Mouse (Mus musculus) A20 (cell line): Measurements from ENCODE around the gene Ubxn4.
"Not testable (repeated sequence)": the region's sequence is repeated elsewhere in the genome, so short reads cannot be mapped to it uniquely, and the experiment has no call there.

Experiments
- DNase-seq: peaks from one replicate; pipeline ENCODE4 v3.0.0-alpha.2; 2011; ENCODE audit warnings: low read depth, low spot score

The Ubxn4 gene

DNA sequence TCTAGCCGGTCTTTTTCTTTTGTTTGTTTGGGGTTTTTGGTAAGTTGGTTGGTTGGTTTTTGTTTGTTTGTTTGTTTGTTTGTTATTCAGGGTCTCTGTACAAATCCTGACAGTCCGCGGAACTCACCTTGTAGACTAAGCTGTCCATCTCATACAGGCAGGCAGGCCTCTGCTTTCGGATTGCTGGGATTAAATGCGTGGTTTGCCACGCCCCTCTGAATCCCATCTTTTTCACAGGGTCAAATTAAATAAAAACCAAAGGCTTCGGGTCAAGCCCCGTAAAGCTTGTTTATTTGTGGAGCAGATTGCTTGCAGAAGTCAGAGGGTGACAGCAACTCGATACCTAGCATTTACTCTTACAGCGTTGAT is at the start of gene Ubxn4:
Ubxn4 (plus strand) TSS at position 338 of the 369 bp plus-strand sequence.
- no peak for DNase-seq

DNA sequence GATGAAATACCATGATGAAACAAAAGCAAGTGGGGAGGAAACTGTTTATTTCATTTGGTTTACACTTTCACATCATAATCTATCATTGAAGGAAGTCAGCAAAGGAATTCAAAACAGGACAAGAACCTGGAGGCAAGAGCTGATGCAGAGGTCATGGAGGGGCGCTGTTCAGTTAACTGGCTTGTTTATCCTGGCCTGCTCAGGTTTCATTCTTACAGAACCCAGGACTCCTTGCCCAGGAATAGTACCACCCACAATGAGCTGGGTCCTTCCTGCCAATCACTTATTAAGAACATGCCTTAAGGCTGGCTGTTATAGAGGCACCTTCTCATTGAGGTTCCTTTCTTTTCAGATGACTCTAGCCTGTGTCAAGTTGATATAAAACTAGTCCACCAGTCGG is 49.8 kb upstream of the Ubxn4 start:
- no peak for DNase-seq

DNA sequence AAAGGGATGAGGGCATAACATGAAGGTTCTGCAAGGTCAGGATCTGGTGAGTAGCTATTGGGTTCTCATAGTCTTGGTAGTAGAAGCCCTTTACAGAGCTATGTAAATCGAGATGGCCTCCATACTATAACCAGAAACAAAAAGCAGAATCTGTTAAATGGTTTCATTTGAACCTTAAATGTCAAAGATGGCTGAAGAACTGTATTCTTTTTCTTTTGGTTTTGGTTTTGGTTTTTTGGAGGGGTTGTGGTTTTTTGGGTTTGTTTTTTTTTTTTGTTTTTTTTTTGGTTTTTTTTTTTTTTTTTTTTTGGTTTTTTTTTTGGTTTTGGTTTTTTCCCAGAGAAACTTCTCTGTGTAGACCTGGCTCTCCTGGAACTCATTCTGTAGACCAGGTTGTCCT is 46.4 kb upstream of the Ubxn4 start:
- no peak for DNase-seq

DNA sequence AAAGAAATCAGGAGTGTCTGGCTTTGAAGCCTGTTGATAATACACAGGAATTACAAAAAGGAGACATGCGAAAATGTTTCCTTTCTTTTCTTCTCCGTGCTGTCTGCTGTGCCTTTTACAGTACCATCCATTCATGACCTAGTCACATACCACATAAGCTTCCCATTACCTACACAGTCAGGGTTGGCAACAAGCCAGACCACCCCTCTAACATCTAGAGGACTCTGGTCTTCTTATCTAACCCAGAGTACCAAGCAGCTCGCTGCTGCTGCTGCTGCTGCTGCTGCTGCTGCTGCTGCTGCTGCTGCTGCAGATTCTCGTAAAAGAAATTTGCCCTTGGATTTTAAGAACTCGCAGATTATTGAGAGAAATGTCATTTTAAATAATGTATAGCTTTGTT is 30.5 kb upstream of the Ubxn4 start:
- no peak for DNase-seq

DNA sequence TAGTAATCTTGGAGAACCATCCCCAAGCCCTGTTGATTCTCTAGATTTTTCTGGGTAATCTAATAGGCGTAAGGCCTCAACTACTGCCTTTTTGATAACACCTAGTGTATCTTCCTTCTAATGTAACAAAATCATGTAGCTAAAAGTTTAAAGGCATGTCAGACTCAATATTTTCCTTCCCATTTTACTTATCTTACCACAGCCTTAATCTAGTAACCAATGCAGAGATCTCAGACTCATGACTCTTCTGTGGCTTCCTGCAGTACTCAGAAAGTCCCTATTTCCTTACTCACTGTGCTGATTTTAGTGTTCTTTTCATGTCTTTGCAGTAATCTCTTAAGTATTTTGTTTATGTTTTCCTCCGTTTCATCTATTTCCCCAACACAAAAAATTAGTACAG is 21.9 kb upstream of the Ubxn4 start:
- DNase-seq, result no peak

DNA sequence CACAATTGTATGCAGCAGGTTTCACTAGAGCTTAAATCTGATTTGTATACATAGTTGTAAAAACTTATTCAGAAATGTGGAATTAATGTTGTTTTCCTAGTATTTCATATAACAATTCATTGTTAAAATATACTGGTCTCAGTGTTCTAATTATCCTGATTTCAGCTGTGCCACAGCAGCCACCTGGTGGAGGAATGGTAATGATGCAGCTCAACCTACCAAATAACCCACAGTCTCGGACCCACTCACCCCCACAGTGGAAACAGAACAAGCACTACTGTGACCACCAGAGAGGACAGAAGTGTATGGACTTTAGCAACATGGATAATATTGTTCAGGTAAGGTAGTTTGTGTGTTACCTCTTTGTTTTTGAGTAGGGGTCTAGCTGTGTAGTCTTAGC is 20.5 kb upstream of the Ubxn4 start:
- DNase-seq, result no peak

DNA sequence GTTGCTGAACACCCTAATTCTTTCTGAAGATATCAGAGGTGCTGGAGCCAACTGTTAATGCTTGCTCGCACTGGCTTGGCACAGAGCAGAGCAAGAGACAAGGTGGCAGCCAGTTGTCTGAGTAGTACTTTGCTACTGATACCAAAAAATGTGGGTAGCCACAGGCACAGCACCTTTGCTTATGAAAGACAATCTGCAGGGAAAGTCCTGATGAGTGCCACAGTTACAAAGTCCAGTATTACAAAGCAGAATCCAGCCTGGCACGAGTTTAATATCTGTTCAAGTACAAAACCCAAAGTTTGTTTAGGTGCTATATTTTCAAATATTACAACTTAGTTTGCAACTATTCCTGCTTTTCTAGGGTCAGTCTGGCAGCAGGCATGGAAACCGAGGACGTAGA is 8.6 kb upstream of the Ubxn4 start:
- DNase-seq, result no peak

DNA sequence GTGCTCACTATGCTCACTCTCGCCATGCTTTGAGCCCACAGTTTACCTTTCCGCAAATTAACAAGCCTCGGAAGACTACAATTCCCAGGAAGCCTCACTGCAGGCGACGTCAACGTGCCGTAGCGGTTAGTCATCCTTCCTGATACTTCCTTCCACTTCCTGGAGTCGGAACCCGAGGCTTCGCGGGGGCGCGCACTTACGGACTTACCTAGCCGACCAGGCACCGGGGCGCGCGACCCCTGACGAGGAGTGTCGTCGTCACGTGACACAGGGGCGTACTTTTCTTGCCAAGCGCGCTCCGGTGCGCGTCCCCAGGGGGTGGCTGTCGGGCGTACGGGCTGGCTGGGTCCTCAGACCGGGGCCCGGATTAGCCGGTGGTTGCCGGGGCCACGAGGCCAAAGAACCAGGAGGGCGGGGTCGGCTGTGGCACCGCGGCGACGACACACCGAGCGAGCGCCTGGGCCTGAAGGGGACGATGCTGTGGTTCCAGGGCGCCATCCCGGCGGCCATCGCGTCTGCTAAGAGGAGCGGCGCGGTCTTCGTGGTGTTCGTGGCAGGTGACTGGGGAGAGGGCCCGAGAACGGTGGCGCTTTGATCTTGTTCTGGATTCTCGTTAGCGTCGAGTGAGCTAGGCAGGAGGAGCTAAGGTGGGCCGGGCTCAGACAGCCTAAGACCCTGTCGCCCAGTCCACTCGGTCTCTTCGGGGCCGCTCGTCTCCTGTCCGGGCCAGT is 397 bp downstream of the Ubxn4 start:
- DNase-seq, result peak; percentile 98

DNA sequence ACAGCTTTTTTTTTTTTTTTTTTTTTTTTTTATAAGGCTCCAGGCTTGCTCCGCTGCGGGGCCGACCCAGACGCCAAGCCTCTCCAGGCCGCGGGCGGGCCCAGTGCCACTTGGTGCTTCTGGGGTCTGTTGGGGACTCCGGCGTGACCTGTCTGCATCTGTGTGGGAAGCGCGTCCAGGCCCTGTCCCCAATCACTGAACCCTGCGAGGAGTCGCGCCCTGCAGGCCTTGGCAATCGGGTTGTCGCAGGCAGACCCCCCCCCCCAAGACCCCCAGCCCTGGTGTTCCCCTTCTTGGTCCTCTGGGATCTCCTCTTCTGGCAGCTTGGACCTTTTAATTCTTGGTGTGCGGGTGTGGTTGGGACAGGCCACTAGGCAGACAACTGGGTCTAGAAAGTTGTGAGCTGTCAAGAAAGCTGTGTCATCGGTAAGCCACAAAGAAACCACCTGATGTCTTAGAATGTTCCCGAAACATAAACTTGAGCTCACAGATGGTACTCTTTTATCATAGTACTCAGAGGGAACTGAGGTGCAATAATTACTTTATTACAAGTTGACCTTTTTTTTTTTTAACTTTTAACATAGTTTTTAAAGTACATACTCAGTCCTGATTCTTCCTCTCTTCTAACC is 1.1 kb downstream of the Ubxn4 start:
- peak; percentile 66 for DNase-seq

DNA sequence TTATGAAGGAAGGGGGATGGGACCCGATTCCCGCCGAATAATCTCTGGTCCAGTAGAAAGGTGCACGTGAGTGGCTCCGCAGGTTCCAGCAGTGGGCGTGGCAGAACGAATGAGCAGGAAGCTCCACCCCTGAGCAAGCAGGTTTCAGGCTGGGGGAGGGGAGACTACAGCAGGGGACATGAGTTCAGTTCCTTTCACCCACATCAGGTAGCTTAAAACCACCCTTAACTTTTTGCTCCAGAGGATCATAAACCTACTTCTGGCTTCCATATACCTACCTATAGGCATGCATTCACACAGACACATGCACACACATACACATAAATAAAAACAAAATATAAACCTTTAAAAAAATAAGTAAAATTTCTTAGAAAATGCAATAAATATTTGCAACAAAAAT is 23.3 kb downstream of the Ubxn4 start:
- not testable (repeated sequence) for DNase-seq

DNA sequence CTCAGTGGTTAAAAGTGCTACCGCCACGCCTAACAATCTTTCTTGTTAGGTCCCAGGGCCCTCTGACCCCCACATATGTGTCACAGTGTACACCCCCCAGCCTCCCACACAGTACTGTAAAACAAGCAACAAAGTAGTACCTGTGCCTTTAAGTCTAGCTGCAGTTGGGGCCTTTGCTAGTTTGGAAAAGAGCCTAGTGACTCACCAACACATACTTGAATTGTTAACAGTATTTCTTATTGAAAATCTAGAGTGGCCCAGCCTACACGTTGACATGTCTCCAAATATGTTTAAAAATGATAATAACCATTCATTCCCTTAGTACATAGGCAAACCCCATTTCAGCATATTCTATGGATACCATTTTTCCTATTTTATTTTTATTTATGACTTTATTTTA is 27.0 kb downstream of the Ubxn4 start:
- no peak for DNase-seq

DNA sequence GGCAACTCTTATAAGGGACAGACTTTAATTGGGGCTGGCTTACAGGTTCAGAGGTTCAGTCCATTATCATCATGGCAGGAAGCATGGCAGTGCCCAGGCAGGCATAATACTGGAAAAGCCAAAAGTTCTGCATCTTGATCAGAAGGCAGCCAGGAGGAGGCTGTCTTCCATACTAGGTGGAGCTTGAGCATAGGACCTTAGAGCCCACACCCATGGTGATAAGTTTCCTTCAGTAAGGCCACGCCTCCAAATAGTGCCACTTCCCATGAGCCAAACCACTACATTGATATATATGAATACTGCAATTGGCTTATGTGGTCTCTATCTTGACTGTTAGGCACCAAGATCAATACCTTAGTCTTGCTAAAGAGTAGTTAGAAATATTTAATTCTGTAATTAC is 32.1 kb downstream of the Ubxn4 start:
- DNase-seq, result no peak

DNA sequence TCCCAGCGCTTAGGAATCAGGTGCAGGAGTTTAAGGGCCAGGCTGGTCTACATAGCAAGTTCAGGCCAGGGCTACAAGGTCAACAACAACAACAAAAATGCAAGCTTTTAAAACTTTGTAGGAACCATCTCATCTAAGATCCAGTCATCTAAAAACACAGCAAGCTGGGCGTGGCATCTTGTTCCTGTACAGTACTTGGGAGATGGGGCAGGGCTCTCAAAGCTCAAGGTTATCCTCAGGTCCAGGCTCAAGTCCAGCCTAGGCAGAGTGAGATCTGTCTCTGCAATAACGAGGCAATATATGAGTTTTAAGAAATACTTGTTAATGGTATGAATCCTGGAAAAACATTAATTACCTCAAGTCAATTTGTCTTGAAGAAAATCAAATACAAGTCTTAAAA is 34.8 kb downstream of the Ubxn4 start:
- DNase-seq, result no peak

DNA sequence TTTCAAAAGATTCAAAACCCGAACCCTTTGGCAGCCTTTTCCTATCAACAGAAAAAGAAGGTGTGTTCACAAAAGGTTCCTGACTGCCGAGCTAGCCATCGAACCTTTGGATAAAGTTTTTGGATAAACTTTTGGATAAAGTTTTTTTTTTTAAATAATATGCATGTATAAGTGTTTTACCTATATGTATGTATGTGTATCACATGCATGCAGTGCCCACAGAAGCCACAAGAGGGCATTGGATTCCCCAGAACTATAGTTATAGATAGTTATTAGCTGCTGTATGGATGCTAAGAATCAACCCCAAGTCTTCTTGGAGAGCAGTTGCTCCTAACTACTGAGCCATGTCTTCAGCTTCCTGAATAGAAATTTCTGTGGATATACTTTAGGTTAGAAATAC is 38.0 kb downstream of the Ubxn4 start:
- DNase-seq, result peak; percentile 40

DNA sequence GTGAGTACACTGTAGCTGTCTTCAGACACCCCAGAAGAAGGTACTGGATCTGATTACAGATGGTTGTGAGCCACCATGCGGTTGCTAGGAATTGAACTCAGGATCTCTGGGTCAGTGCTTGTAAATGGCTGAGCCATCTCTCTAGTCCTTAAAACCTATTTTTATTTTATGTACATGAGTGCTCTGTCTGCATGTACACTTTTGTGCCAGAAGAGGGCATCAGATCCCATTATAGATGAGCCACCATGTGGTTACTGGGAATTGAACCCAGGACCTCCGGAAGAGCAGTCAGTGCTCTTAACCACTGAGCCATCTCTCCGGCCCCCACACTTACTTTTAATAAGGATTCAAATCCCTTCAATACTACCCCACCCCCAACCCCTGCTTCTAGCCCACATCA is 39.2 kb downstream of the Ubxn4 start:
- DNase-seq, result peak; percentile 25

DNA sequence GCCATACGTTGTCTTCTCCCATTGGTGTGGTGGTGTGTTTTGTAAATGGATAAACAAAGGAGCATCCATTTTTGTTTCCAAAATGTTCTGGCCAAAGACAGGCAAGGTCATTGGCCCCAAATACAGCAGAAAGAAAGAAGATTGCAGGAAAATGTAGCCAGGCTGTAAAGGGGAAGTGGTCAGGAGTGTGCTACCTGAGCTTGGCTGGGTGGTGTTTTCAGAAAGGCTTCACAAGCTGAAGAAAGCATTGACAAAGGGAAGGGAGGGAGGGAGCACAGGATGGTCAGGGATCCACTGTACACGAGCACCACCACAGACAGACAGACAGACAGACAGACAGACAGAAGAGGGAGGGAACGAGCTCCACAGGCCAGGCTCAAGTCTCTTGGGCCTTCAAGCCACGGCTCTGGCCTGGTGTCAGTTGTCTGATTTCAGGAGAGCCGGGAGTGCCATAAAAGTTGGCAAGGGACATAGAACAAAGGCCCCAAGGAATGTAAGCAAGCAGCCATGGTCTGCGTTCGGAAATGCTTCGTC is 40.5 kb downstream of the Ubxn4 start:
- DNase-seq, result peak; percentile 8

DNA sequence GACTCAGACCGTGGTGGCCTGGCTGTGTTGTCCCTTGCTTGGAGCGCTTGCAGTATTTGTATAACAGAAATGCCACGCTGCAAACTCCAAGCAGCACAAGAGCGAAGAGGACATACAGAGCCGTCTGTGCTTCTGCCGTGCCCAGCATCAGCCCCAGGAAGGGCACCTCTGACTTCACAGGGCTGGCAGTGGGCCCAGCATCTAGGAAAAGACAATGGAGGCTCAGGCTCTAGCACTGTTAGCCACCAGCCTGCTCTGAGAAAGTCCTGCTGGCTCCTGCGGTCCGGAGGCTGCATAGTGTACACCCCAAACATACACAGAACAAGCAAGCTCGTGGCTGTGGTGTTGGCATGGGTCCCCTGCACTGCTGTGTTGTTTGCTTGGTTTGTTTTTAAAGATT is 41.4 kb downstream of the Ubxn4 start:
- no peak for DNase-seq

DNA sequence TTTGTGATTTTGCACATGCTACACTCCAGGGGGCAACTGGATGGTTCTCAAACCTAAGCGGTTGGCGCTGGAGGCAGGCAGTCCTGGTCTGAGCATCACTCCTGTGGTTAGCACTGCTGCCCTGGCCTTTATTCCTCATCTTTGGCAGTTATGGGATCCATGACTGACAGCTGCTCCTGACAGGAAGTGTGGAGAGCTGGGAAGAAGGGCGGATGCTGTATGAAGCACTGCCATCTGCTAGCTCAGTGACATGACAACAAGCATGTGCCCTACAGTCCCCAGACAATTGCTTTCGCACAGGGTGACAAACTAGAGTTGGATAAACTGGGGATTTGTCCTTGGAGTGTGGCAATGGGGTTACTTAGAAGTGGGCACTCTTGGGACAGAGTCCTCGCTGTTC is 46.5 kb downstream of the Ubxn4 start:
- no peak for DNase-seq

DNA sequence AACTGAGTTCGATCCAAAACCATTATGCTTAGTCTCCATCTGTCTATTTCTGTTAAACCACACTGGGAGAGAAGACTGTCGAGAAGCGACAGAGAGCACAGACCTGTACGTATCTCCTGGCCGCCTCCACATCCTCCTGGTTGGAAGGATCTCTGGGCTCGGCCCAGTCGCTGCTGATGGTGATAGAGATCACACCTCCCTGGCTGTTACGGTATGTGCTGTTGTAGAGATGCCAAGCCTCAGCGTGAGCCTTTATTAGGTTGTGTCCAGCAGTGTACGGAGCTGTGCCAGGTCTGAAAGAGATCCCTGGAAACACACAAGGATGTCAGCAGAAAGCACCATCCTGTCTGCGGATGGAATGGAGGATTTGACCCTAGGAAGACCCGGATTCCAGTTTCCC is 49.8 kb downstream of the Ubxn4 start:
- DNase-seq, result no peak

DNA sequence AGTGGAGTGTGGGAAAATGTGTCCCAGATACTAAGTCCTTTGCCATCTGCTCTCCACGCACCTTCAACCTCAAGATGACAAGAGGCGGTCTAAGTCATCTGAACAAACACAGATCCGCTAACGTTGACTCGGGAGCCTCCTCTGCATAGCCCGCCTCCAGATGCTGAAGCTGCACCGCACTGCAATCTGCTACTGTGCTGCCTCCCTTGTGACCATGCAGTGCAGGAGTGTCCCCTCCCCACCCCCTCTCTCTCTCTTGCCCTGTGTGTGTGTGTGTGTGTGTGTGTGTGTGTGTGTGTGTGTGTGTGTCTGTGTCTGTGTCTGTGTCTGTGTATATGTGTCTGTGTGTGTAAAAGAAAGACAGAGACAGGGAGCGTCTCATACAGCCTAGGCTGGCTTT is 51.5 kb downstream of the Ubxn4 start:
- DNase-seq, result no peak

DNA sequence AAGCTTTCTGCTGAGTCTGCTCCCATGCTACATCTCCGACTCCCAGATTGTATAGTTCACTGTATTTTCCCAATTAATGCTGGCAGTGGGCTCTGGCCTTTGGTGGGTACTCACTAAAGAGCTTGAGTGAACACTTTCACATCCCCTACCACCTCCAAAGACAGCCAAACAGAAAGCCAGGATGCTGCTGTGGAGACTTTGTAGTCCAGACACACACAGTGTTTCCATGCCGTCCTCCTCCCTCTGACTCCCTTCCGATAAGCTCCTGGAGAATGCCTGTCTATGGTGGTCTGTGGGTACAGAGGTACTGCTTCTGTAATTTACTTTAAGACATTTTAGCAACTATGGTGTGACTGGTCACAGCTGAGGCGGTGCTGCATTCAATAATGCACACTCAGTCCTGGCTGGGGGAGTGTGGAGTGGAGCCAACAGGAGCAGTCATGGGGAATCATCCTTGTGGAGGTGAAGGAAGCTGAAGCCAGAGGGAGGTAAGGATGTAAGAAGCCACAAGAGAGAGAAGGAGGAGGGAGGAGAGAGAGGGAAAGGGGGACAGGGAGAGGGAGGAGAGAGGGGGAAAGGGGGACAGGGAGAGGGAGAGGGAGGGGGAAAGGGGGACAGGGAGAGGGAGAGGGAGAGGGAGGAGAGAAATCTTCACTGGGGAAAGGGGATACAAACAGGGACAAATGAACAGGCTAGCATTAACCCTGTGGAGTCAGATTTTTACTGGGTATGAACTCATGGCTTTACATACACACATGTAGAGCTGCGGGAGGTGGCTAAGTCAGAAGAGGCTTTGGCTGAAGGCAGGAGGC is 52.2 kb downstream of the Ubxn4 start:
- no peak for DNase-seq

DNA sequence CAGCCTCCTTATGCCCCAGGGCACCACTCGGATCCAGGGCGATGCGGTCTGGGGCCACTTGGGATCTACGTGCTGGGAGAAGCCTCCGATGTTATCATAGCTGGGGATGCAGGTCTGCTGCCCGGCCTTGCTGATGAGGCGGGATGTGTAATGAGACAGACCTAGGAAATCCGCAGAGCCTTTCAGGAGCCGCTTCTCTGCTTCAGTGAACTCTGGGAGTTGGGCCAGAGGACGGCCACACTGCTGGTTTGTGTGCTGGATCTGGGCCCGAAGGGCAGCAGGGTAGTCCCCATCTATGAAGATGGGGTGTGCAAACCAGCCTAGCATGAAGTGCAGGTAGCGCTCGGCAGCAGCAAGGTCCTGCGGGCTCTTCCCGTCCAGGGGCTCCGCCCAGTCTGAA is 60.1 kb downstream of the Ubxn4 start:
- DNase-seq, result no peak

DNA sequence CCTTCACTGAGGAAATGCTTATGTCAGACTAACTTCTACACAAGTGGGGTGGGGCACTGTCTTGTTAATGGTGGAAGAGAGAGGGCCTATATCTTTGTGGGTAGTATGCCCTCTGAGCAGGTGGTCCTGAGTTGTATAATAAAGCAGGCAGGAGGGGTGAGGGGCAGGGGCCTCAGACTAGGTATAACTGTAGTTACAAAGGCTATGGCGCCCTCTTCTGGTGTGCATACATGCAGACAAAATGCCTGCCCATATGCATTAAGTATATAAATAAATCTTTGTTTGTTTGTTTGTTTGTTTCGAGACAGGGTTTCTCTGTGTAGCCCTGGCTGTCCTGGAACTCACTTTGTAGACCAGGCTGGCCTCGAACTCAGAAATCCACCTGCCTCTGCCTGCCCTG is 65.3 kb downstream of the Ubxn4 start:
- DNase-seq, result peak; percentile 31
